Mouse (Mus musculus) forebrain, embryonic 13.5 days (tissue): Measurements from ENCODE around the gene Arv1. TPM values are rescaled to one million over a fixed set of nuclear protein-coding genes. Genes with fewer than 3 reads are reported as not detected.
A peak's percentile ranks its signal among the peaks of the same experiment; 100 is the strongest.

ENCODE experiments used
- ATAC-seq: fragments of 200-750 bp; cut with Nextera tagmentation; 2 replicates; pipeline ENCODE4 v1.8.0; 2017
- H3K27ac ChIP-seq: fragments of 300-500 bp; sonication (generic); 2 replicates; pipeline ENCODE4 v1.5.1; 2015; ENCODE audit warnings: inconsistent platforms, mild to moderate bottlenecking, moderate library complexity
- H3K27me3 ChIP-seq: fragments of 300-500 bp; sonication (generic); 2 replicates; pipeline ENCODE4 v1.6.1; 2015; ENCODE audit warnings: mild to moderate bottlenecking, inconsistent platforms
- H3K36me3 ChIP-seq: fragments of 300-500 bp; sonication (generic); 2 replicates; pipeline ENCODE4 v1.6.1; 2015; ENCODE audit warnings: mild to moderate bottlenecking, inconsistent platforms; ENCODE audit not compliant: poor library complexity, severe bottlenecking
- H3K4me1 ChIP-seq: fragments of 300-500 bp; sonication (generic); 2 replicates; pipeline ENCODE4 v1.6.1; 2015; ENCODE audit warnings: inconsistent platforms
- H3K4me2 ChIP-seq: fragments of 300-500 bp; sonication (generic); 2 replicates; pipeline ENCODE4 v1.6.1; 2015; ENCODE audit warnings: inconsistent platforms, mild to moderate bottlenecking, moderate library complexity
- H3K4me3 ChIP-seq: fragments of 300-500 bp; sonication (generic); 2 replicates; pipeline ENCODE4 v1.5.1; 2015; ENCODE audit warnings: mild to moderate bottlenecking, inconsistent platforms
- H3K9ac ChIP-seq: fragments of 300-500 bp; sonication (generic); 2 replicates; pipeline ENCODE4 v1.6.1; 2015; ENCODE audit warnings: mild to moderate bottlenecking, inconsistent platforms
- H3K9me3 ChIP-seq: fragments of 300-500 bp; sonication (generic); replicated peaks from 2 replicates; pipeline ENCODE4 v1.6.1; 2016; ENCODE audit warnings: inconsistent platforms
- WGBS: fragments of 180-500 bp; shearing (Covaris S2); methylation state at CpG from one replicate; pipeline ENCODE4 v1.1.7; 2015; 5-methylcytosine and 5-hydroxymethylcytosine counted together
- polyA plus RNA-seq: library from polyadenylated mRNA; unstranded; fragments of >200 nt; fragmentation: Nextera tagmentation; extraction: Ambion mirVana; gene quantifications from 2 replicates; pipeline ENCODE4 v1.2.1, GENCODE M21; 2015

Arv1 gene
- polyA plus RNA-seq, 1 experiment from 2014 or later: 29.9 TPM

DNA sequence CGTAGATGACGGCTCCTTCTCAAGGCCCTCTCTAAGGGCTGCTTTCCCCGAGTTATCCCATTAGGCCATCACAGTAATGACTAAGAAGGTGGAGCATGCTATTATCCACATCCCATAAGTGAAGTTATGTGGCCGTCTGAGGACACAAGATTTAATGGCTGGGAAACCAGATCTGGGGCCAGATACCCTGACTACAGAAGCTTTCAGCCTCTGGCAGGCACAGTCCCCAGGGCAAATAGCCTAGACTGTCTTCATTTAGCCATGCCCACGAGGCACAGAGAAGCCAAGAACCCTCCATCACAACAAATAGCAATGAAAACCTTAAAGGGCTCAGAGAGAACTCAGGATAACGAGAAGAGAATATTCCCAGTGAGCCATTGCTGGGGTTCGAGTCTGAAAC is 41.1 kb downstream of the Arv1 start:
- Histone ChIP-seq H3K27ac (no peak overlapping the region), H3K36me3 (no peaks in the 10 kb centered on the region), H3K4me3 (no peak overlapping the region), H3K4me2 (no peak overlapping the region), H3K4me1 (no peaks in the 10 kb centered on the region), H3K9ac (no peak overlapping the region), H3K9me3 (no peaks in the 10 kb centered on the region), H3K27me3 (no peaks in the 10 kb centered on the region)
- 58% methylated on average over 7 of the region's 7 CpGs for WGBS
- ATAC-seq: no peak

DNA sequence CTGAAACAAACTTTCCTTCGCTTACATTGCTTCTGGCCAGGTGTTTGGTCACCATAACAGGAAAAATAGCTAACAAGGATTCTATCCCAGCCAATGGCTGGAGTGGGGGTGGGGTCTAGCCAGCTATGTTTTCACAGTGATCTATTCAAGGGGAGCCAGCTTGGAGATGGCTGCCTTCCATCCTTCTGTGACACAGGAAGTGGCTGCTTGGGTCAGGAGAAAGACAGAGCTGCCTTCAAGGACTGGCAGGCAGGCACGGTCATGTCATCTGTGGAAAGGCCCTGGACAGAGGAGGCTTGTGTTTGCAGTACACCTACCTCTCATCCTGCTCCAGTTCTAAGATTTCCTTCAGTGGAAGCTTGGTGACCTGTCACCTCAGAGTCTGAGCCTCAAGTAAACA is 50.5 kb downstream of the Arv1 start:
- Histone ChIP-seq H3K4me3 (no peak overlapping the region), H3K9ac (no peak overlapping the region), H3K4me2 (no peak overlapping the region), H3K36me3 (no peaks in the 10 kb centered on the region), H3K9me3 (no peaks in the 10 kb centered on the region), H3K27me3 (peaks cover 23% of the 10 kb centered on the region), H3K27ac (no peak overlapping the region), H3K4me1 (no peaks in the 10 kb centered on the region)
- 75% methylated on average over 2 of the region's 2 CpGs for WGBS
- ATAC-seq: no peak

DNA sequence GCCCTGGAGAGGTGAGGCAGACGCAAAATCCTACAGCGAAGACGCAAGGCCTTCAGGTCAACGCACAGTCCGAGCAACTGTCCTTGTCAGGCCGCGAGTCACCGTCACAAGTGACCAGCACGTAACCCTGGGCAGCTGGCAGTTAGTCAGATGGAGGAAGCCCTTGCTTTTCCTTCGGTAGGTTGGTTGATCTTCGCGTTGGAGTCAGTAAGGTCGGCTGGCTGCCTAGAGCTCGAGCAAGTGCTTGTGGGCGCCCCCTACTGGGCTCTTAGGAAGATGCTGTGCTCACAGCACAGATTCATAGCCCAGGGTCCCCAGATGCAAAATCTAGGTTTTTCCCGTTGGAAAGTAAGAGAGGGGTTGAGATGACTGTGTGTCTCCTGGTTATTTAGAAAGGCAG is 53.8 kb downstream of the Arv1 start:
- no peak overlapping the region for H3K9ac ChIP-seq
- peaks cover 5% of the 10 kb centered on the region; the same call in 1 of the 2 replicates for H3K4me1 ChIP-seq
- no peaks in the 10 kb centered on the region for H3K36me3 ChIP-seq
- H3K4me2 ChIP-seq: peak overlapping the region; percentile 28
- H3K9me3 ChIP-seq: no peaks in the 10 kb centered on the region
- ATAC-seq: no peak
- WGBS: 10% methylated on average over 16 of the region's 16 CpGs
- no peak overlapping the region for H3K27ac ChIP-seq
- peaks cover 23% of the 10 kb centered on the region for H3K27me3 ChIP-seq
- H3K4me3 ChIP-seq: no peak overlapping the region

DNA sequence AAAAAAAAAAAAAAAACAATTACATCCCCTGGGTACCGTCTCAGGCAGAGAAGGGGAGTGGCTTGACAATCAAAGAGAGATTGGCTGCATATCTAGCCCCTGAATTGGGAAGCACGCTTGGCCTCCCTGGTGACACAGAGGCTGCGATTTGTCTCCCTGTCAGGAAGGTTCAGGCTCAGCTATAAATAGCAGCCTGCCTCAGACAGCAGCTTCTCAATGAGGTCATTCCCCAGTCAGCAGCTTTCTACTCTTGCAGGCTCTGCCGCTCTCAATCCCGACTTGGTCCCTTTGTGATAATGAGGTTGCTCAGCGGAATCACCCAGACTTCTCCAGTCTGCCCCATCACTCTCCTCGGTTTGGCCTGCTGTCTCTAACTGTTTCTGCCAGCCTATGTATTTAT is 58.3 kb downstream of the Arv1 start:
- Histone ChIP-seq H3K9ac (peak overlapping the region; percentile 10; the same call in 1 of the 2 replicates), H3K4me2 (no peak overlapping the region), H3K9me3 (no peaks in the 10 kb centered on the region), H3K36me3 (no peaks in the 10 kb centered on the region), H3K27ac (peak overlapping the region; percentile 60), H3K27me3 (peaks cover 12% of the 10 kb centered on the region; the same call in 1 of the 2 replicates), H3K4me3 (no peak overlapping the region), H3K4me1 (peaks cover 10% of the 10 kb centered on the region)
- peak; percentile 55; the same call in 1 of the 2 replicates for ATAC-seq
- 14% methylated on average over 7 of the region's 7 CpGs for WGBS

DNA sequence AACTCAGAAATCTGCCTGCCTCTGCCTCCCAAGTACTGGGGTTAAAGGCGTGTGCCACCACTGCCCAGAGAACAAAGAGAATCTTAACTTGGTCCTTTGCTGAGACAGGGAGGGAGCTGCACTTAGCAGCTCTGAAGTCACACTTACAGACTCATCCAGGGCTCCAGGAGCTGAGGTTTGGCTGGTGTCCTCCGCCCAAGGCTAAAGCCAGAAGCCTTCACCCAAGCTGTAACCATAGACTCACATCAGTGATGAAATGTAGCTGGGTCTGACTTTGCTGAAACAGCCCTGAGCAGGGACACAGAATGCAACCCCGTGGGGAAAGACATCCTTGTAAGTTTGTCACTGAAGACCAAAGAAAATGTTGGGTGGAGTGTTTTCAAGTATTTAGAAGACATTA is 60.5 kb downstream of the Arv1 start:
- Histone ChIP-seq H3K4me1 (peaks cover 10% of the 10 kb centered on the region), H3K9me3 (no peaks in the 10 kb centered on the region), H3K4me3 (no peak overlapping the region), H3K4me2 (no peak overlapping the region), H3K36me3 (no peaks in the 10 kb centered on the region), H3K9ac (no peak overlapping the region), H3K27me3 (0 out of 2 replicates have a peak, but pooled peaks cover 2% of the 10 kb centered on the region), H3K27ac (no peak overlapping the region)
- no peak for ATAC-seq
- WGBS: 74% methylated on average over 3 of the region's 3 CpGs

DNA sequence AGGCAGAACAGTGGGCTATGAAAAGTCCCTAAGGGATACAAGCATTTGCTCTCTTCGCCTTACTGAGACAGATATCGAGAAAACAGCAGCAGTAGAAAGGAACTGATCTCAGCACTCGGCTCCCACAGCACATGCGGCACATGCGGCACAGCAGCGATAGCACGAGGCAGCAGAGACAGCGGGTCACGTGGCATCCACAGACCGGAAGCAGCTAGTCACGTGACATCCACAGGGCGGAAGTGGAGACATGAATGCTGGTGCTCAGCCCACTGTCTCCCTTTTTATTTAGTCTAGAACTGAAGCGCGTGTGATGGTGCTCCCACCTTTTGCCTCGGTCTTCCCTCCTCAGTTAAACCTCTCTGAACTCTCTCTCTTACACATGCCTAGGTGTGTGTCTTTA is 61.3 kb downstream of the Arv1 start:
- ATAC-seq: no peak
- Histone ChIP-seq H3K27me3 (0 out of 2 replicates have a peak, but pooled peaks cover 2% of the 10 kb centered on the region), H3K9me3 (no peaks in the 10 kb centered on the region), H3K4me1 (peaks cover 10% of the 10 kb centered on the region), H3K4me2 (no peak overlapping the region), H3K27ac (no peak overlapping the region), H3K36me3 (no peaks in the 10 kb centered on the region), H3K9ac (no peak overlapping the region), H3K4me3 (no peak overlapping the region)
- 92% methylated on average over 15 of the region's 15 CpGs for WGBS

Other genes starting within 250 kb of the Arv1 start
- 36.1 and 40.3 TPM in 2 replicates for gene Cog2, start 201.4 kb upstream of the Arv1 start, polyA plus RNA-seq
- 0.21 TPM in 1 of 2 replicates, not detected in the other for gene Agt, start 152.4 kb upstream of the Arv1 start, polyA plus RNA-seq
- gene Capn9, start 146.0 kb upstream of the Arv1 start, polyA plus RNA-seq: 0.06 TPM in 1 of 2 replicates, not detected in the other
- gene 2310022B05Rik, start 58.8 kb upstream of the Arv1 start, polyA plus RNA-seq: 18.0 and 19.2 TPM in 2 replicates
- gene Ttc13, start 156 bp upstream of the Arv1 start, polyA plus RNA-seq: 48.4 and 54.8 TPM in 2 replicates
- 0.34 and 0.36 TPM in 2 replicates for gene Fam89a, start 29.7 kb downstream of the Arv1 start, polyA plus RNA-seq
- 9.4 and 9.8 TPM in 2 replicates for gene Trim67, start 71.0 kb downstream of the Arv1 start, polyA plus RNA-seq
- gene Gnpat, start 140.9 kb downstream of the Arv1 start, polyA plus RNA-seq: 100 and 110 TPM in 2 replicates
- gene 2810004N23Rik, start 141.0 kb downstream of the Arv1 start, polyA plus RNA-seq: 48.0 and 48.3 TPM in 2 replicates
- gene Exoc8, start 175.6 kb downstream of the Arv1 start, polyA plus RNA-seq: 10.3 and 11.1 TPM in 2 replicates
- gene Sprtn, start 175.7 kb downstream of the Arv1 start, polyA plus RNA-seq: 9.6 and 9.8 TPM in 2 replicates
- gene Egln1, start 227.2 kb downstream of the Arv1 start, polyA plus RNA-seq: 18.0 and 18.7 TPM in 2 replicates